Mouse (Mus musculus) embryonic facial prominence, embryonic 11.5 days (tissue): ENCODE data around the gene Defb36. TPM values are rescaled to one million over a fixed set of nuclear protein-coding genes. Genes with fewer than 3 reads are reported as not detected.

ENCODE experiments used
- ATAC-seq: fragments of 200-750 bp; cut with Nextera tagmentation; replicated peaks from 2 replicates; pipeline ENCODE4 v1.8.0; 2017; ENCODE audit warnings: low read depth; ENCODE audit not compliant: insufficient number of reproducible peaks, low FRiP score, low TSS enrichment
- DNase-seq: peaks from one replicate; pipeline ENCODE4 v3.0.0-alpha.2; 2015; ENCODE audit warnings: low spot score
- H3K27ac ChIP-seq: fragments of 300-500 bp; sonication (generic); replicated peaks from 2 replicates; pipeline ENCODE4 v1.5.1; 2014; ENCODE audit warnings: mild to moderate bottlenecking, low read depth, low read length, control low read depth
- H3K27me3 ChIP-seq: fragments of 300-500 bp; sonication (generic); 2 replicates; pipeline ENCODE4 v1.6.1; 2014; ENCODE audit warnings: mild to moderate bottlenecking, low read length, moderate library complexity, mixed read lengths; ENCODE audit not compliant: control insufficient read depth, insufficient read depth
- H3K36me3 ChIP-seq: fragments of 300-500 bp; sonication (generic); replicated peaks from 2 replicates; pipeline ENCODE4 v1.6.1; 2014; ENCODE audit warnings: low read depth, mild to moderate bottlenecking, low read length, moderate library complexity, mixed read lengths; ENCODE audit not compliant: control insufficient read depth, insufficient read depth
- H3K4me1 ChIP-seq: fragments of 300-500 bp; sonication (generic); 2 replicates; pipeline ENCODE4 v1.6.1; 2014; ENCODE audit warnings: low read length, mixed read lengths; ENCODE audit not compliant: control insufficient read depth, insufficient read depth
- H3K4me2 ChIP-seq: fragments of 300-500 bp; sonication (generic); 2 replicates; pipeline ENCODE4 v1.6.1; 2014; ENCODE audit warnings: low read depth, mild to moderate bottlenecking, control low read depth, low read length, moderate library complexity
- H3K4me3 ChIP-seq: fragments of 300-500 bp; sonication (generic); 2 replicates; pipeline ENCODE4 v1.5.1; 2014; ENCODE audit warnings: low read depth, low read length, control low read depth
- H3K9ac ChIP-seq: fragments of 300-500 bp; sonication (generic); replicated peaks from 2 replicates; pipeline ENCODE4 v1.6.1; 2014; ENCODE audit warnings: mild to moderate bottlenecking, control low read depth, low read length
- H3K9me3 ChIP-seq: fragments of 300-500 bp; sonication (generic); replicated peaks from 2 replicates; pipeline ENCODE4 v1.6.1; 2016; ENCODE audit warnings: mild to moderate bottlenecking, low read length, inconsistent platforms, mixed read lengths; ENCODE audit not compliant: control insufficient read depth
- WGBS: fragments of 180-500 bp; shearing (Covaris S2); extraction: QIAGEN DNeasy Blood & Tissue Kit; methylation state at CpG from one replicate; pipeline ENCODE4 v1.1.7; 2014; 5-methylcytosine and 5-hydroxymethylcytosine counted together
- polyA plus RNA-seq: library from polyadenylated mRNA; unstranded; fragments of >200 nt; fragmentation: Nextera tagmentation; extraction: Ambion mirVana; gene quantifications from 2 replicates; pipeline ENCODE4 v1.2.1, GENCODE M21; 2014

The Defb36 gene
- polyA plus RNA-seq, 1 experiment from 2014 or later: not detected

DNA sequence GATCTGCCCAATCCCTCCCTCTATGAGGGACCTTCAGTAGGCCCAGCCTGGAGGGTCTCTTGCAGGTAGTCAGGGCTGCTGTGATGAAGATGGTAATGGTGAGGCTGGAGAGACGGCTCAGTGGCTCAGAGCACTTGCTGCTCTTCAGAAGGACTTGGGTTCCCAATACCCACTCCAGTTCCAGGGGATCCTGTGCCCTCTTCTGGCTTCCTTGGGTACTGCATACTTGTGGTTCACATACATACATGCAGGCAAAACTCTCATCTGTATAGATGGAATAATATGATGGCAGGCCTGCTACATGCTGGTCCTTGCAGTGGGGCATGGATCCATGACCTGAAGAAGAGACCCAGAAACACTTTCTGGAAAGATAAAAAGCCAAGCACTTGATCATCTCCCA is 4.6 kb downstream of the Defb36 start:
- Histone ChIP-seq H3K4me2 (no peak overlapping the region), H3K4me3 (no peak overlapping the region), H3K4me1 (no peaks in the 10 kb centered on the region), H3K9ac (no peak overlapping the region), H3K9me3 (no peaks in the 10 kb centered on the region), H3K27ac (no peak overlapping the region), H3K27me3 (no peaks in the 10 kb centered on the region), H3K36me3 (no peaks in the 10 kb centered on the region)
- 78% methylated on average over 1 of the region's 1 CpGs for WGBS
- ATAC-seq (no peak), DNase-seq (no peak)

DNA sequence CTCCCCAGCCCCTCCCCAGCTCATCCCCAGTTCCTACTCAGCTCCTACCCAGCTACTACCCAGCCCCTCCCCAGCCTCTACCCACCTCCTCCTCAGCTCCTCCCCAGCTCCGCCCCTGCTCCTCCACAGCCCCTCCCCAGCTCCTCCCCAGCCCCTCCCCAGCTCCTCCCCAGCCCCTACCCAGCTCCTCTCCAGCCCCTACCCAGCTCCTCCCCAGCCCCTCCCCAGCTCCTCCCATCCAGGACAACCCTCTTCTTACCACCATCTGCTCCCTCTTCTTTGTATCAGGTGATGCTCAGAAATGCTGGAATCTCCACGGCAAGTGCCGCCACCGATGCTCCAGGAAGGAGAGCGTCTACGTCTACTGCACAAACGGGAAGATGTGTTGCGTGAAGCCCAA is 8.1 kb downstream of the Defb36 start:
- H3K9ac ChIP-seq: no peak overlapping the region
- WGBS: 32% methylated on average over 7 of the region's 8 CpGs
- no peaks in the 10 kb centered on the region for H3K36me3 ChIP-seq
- DNase-seq (peak; percentile 10), ATAC-seq (no peak)
- H3K4me2 ChIP-seq: no peak overlapping the region
- H3K4me1 ChIP-seq: no peaks in the 10 kb centered on the region
- no peaks in the 10 kb centered on the region for H3K27me3 ChIP-seq
- no peak overlapping the region for H3K4me3 ChIP-seq
- H3K27ac ChIP-seq: no peak overlapping the region
- no peaks in the 10 kb centered on the region for H3K9me3 ChIP-seq

DNA sequence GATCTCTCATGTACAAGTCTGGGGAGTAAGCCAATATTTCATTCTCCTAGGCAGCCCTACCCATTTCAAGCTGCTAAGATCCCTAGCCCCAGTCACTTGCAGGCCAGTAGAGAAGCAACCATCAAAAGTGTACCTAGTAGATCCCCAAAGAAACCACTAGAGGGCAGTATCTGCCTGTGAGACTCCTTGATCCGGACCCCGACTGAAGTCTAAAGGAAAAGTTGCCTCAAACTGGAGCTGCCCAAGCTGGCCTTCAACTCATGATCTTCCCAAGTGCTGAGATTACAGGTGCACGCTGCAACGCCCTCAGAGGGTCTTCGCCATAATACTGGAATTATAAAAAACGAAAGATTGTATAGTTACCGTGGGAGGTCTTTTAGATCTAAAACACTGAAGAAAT is 11.4 kb downstream of the Defb36 start:
- H3K9ac ChIP-seq: no peak overlapping the region
- no peaks in the 10 kb centered on the region for H3K4me1 ChIP-seq
- H3K4me2 ChIP-seq: no peak overlapping the region
- no peaks in the 10 kb centered on the region for H3K36me3 ChIP-seq
- H3K4me3 ChIP-seq: no peak overlapping the region
- DNase-seq (peak; percentile 89), ATAC-seq (no peak)
- H3K9me3 ChIP-seq: no peaks in the 10 kb centered on the region
- no peak overlapping the region for H3K27ac ChIP-seq
- WGBS: 12% methylated on average over 7 of the region's 7 CpGs
- no peaks in the 10 kb centered on the region for H3K27me3 ChIP-seq

DNA sequence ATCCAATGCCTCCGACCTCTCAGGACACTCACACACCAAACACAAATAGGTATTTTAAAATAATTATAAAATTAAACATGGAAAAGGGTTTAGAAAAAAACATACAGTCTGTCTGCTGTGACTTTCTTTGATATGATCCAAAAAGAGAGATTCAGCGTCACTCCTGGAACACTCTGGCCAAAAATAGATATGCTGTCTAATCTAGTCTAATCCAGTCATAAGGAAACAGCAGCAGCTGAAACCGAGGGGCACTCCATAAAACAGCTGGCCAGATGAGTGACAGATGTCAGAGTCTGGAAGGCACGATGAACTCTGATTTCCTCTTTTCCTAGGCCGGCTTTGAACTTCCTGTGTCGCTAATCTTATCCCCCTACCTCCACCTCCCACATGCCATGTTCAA is 12.3 kb downstream of the Defb36 start:
- WGBS: 71% methylated on average over 6 of the region's 6 CpGs
- Histone ChIP-seq H3K9me3 (no peaks in the 10 kb centered on the region), H3K27ac (no peak overlapping the region), H3K4me1 (no peaks in the 10 kb centered on the region), H3K27me3 (no peaks in the 10 kb centered on the region), H3K36me3 (no peaks in the 10 kb centered on the region), H3K4me3 (no peak overlapping the region), H3K9ac (no peak overlapping the region), H3K4me2 (no peak overlapping the region)
- no peak for ATAC-seq
- DNase-seq: no peak

DNA sequence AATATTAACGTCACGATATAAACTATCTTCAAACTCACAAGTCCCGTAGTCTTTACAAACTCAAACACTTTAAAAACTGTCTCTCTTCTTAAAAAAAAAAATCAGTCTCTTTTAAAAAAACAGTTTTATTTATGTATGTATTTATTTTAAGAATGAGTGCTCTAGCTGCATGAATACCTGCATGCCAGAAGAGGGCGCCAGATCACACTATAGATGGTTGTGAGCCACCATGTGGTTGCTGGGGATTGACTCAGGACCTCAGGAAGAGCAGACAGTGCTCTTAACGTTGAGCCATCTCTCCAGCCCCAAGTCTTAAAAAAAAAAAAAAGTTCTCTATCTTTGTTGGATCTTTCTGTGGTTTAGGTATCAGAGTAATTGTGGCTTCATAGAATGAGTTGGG is 13.2 kb downstream of the Defb36 start:
- ATAC-seq (no peak), DNase-seq (no peak)
- no peak overlapping the region for H3K4me3 ChIP-seq
- H3K36me3 ChIP-seq: no peaks in the 10 kb centered on the region
- no peaks in the 10 kb centered on the region for H3K4me1 ChIP-seq
- H3K27ac ChIP-seq: no peak overlapping the region
- H3K27me3 ChIP-seq: no peaks in the 10 kb centered on the region
- H3K9ac ChIP-seq: no peak overlapping the region
- no peak overlapping the region for H3K4me2 ChIP-seq
- 53% methylated on average over 5 of the region's 5 CpGs for WGBS
- H3K9me3 ChIP-seq: no peaks in the 10 kb centered on the region

DNA sequence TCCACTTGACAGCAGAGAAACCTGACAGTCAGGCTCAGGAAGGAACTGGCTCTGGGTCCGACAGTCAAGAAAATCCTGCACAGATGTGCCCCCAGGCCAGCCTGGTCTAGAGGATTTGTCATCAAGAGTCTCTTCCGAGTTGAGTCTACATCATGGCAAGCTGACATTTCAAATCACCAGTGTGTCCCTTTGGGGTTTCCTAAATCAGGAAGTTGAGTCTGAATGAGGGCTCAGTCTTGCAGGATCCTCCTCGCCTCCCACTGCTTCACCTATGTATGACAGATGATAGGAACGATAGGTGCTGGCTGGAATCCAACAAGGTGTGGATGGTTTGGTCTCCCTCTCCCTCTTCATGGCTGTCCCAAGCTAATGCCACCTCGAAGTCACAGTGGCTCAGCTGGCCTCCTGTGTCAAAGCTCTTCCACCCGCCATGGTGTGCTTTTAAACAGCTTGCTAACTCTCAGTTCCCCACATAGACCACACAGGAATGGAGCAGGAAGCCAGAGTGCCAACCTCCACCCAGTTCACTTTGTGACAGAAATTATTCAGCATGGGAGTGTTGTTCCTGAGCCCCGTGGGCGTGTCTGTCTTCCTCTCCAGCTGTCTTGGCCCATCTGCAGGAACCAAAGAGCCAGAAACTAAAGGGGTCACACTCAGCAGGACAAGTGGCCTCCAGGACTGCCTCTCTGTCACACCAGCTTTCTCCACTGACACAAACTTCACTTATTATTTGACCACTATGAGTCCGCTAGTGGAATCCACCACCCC is 16.4 kb downstream of the Defb36 start:
- Histone ChIP-seq H3K27me3 (peaks cover 3% of the 10 kb centered on the region), H3K36me3 (no peaks in the 10 kb centered on the region), H3K9ac (no peak overlapping the region)

DNA sequence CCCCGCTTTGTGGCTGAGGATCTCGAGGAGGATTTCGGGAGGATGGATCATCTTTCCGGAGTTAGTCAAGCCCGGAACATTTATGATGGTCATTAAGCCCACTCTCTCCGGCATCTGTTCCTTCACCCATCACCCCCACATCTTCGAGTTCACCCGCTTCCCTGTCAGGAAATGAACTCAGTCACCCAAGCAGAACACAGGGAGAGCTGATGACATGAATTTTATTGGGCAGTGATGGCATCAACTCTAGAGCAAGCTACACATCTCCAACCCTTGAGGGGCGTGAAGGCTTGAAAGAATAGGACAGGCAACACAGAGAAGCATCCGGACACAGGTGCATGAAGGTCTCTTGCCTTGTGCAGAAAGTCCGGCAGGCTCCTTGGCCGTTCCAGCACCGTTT is 18.0 kb downstream of the Defb36 start:
- no peak for ATAC-seq
- H3K4me1 ChIP-seq: peaks cover 2% of the 10 kb centered on the region; the same call in 1 of the 2 replicates
- no peak overlapping the region for H3K9ac ChIP-seq
- H3K4me3 ChIP-seq: no peak overlapping the region
- H3K27me3 ChIP-seq: peaks cover 17% of the 10 kb centered on the region
- no peaks in the 10 kb centered on the region for H3K36me3 ChIP-seq
- H3K4me2 ChIP-seq: no peak overlapping the region
- H3K27ac ChIP-seq: no peak overlapping the region
- no peaks in the 10 kb centered on the region for H3K9me3 ChIP-seq
- DNase-seq: no peak
- WGBS: 88% methylated on average over 13 of the region's 13 CpGs

More for the DNA sequence above, 16.4 kb downstream of the Defb36 start:
- Histone ChIP-seq H3K4me1 (no peaks in the 10 kb centered on the region), H3K27ac (no peak overlapping the region), H3K4me2 (no peak overlapping the region), H3K9me3 (no peaks in the 10 kb centered on the region), H3K4me3 (no peak overlapping the region)
- DNase-seq: no peak
- no peak for ATAC-seq
- WGBS: 63% methylated on average over 9 of the region's 9 CpGs

DNA sequence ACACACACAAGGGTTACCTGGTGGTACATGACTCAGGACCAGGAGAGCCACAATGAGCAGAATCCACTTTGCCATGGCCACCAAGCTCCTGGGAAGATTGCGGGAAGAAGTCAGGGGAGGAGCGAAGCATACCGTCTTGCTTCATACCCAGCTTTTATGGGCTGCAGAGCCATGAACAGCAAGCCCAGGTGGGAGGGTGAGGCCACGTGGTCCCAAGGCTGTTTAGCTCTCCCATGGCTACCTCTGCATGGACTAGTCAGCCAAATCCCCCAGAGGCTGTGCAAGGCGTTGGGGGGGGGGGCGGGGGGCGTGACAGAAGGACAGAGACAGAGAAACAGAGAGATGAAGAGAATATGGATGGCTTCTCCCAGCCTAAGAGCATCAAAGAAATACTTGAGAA is 18.8 kb downstream of the Defb36 start, which contains the start of gene Defb25:
Gene Defb25, minus strand, starts transcription at position 101 of the 400 bp plus-strand sequence.
- no peak within 1 kb of the TSS for H3K9ac ChIP-seq
- no peaks in the 10 kb centered on the region for H3K9me3 ChIP-seq
- peaks cover 22% of the 10 kb centered on the region for H3K27me3 ChIP-seq
- WGBS: 82% methylated on average over 7 of the region's 7 CpGs
- no peak within 1 kb of the TSS for H3K27ac ChIP-seq
- H3K4me3 ChIP-seq: no peak within 1 kb of the TSS
- ATAC-seq (no peak), DNase-seq (no peak)
- H3K36me3 ChIP-seq: no peaks in the 10 kb centered on the region
- peaks cover 2% of the 10 kb centered on the region; the same call in 1 of the 2 replicates for H3K4me1 ChIP-seq
- H3K4me2 ChIP-seq: no peak within 1 kb of the TSS
